Mouse (Mus musculus): ENCODE results near the gene Slc38a8.

GRCm38 (mm10) chr8:119545791-119546190 lies 44.3 kb upstream of the Slc38a8 start:
- no peak for TF ChIP-seq POLR2A (IDR thresholded peaks at IDR 0.05; ENCODE audit: low read depth, low read length)
- no peak for TF ChIP-seq CTCF (IDR thresholded peaks at IDR 0.05; ENCODE audit: extremely low read depth, insufficient read depth, insufficient read length, insufficient replicate concordance)
